Mouse (Mus musculus) C2C12 (cell line): ENCODE data around the gene Syne1. TPM values are rescaled to one million over a fixed set of nuclear protein-coding genes. Genes with fewer than 3 reads are reported as not detected.

Experiments used
- H3K27me3 ChIP-seq: one replicate; pipeline ENCODE4 v1.6.1; 2011; ENCODE audit not compliant: control insufficient read depth, insufficient read depth, insufficient read length
- H3K36me3 ChIP-seq: one replicate; pipeline ENCODE4 v1.6.1; 2011; ENCODE audit not compliant: control insufficient read depth, insufficient read depth
- H3K4me3 ChIP-seq: one replicate; pipeline ENCODE4 v1.5.1; 2011; ENCODE audit warnings: mild to moderate bottlenecking, control low read depth; ENCODE audit not compliant: poor library complexity, insufficient read depth, severe bottlenecking
- H3K79me2 ChIP-seq: one replicate; pipeline ENCODE4 v1.6.1; 2011; ENCODE audit not compliant: control insufficient read depth, insufficient read depth
- H3K79me3 ChIP-seq: one replicate; pipeline ENCODE4 v1.6.1; 2011; ENCODE audit warnings: low read depth, control low read depth
- H3ac ChIP-seq: one replicate; pipeline ENCODE3; 2011; ENCODE audit warnings: low read depth; ENCODE audit not compliant: control insufficient read depth, insufficient read length
- CEBPB ChIP-seq: IDR thresholded peaks from one replicate; pipeline ENCODE4 v1.6.1; 2011; ENCODE audit warnings: low read depth, mild to moderate bottlenecking, control low read depth, moderate library complexity
- CTCF ChIP-seq: IDR thresholded peaks from one replicate; pipeline ENCODE4 v1.5.1; 2011; ENCODE audit not compliant: control insufficient read depth, insufficient read depth, insufficient read length
- FOSL1 ChIP-seq: IDR thresholded peaks from one replicate; pipeline ENCODE4 v1.8.0; 2011; ENCODE audit warnings: mild to moderate bottlenecking, low read length; ENCODE audit not compliant: poor library complexity, insufficient read depth, severe bottlenecking
- MAX ChIP-seq: IDR thresholded peaks from one replicate; pipeline ENCODE4 v1.6.1; 2011; ENCODE audit warnings: mild to moderate bottlenecking, control low read depth
- MYOD1 ChIP-seq: IDR thresholded peaks from one replicate; pipeline ENCODE4 v1.6.1; 2011; ENCODE audit warnings: low read depth; ENCODE audit not compliant: control insufficient read depth, insufficient read length
- MYOG ChIP-seq: IDR thresholded peaks from one replicate; pipeline ENCODE4 v1.6.1; 2011; ENCODE audit not compliant: control insufficient read depth, insufficient read length; ENCODE audit errors: extremely low read depth
- USF1 ChIP-seq: IDR thresholded peaks from one replicate; pipeline ENCODE4 v1.6.1; 2011; ENCODE audit warnings: low read depth, mild to moderate bottlenecking, control low read depth, moderate library complexity
- polyA plus RNA-seq: library from polyadenylated mRNA; unstranded; fragments of >200 nt; fragmentation: generic; extraction: Trizol; gene quantifications from one replicate; pipeline ENCODE4 v1.2.1, GENCODE M21; 2012; ENCODE audit warnings: missing spikeins

The Syne1 gene
- polyA plus RNA-seq, 1 experiment, result 4.1 TPM

GRCm38 (mm10) chr10:5205570-5205969 lies 345.7 kb downstream of the Syne1 start:
- Histone ChIP-seq H3K36me3 (no peaks in the 10 kb centered on the region), H3ac (no peak overlapping the region), H3K79me2 (no peaks in the 10 kb centered on the region), H3K4me3 (no peak overlapping the region), H3K27me3 (no peaks in the 10 kb centered on the region), H3K79me3 (no peaks in the 10 kb centered on the region)
- TF ChIP-seq CTCF, result no peak
- no peak for TF ChIP-seq MYOG
- TF ChIP-seq CEBPB, result no peak
- TF ChIP-seq USF1, result no peak
- no peak for TF ChIP-seq MYOD1
- no peak for TF ChIP-seq FOSL1

- Histone ChIP-seq H3K79me2 (no peaks in the 10 kb centered on the region), H3K79me3 (no peaks in the 10 kb centered on the region), H3K36me3 (no peaks in the 10 kb centered on the region), H3ac (peak overlapping the region; percentile 9), H3K4me3 (no peak overlapping the region), H3K27me3 (no peaks in the 10 kb centered on the region)
- TF ChIP-seq FOSL1 (no peak), MYOD1 (peak; percentile 89)
These were observed 347.4 kb downstream of the Syne1 start for GRCm38 (mm10) chr10:5203837-5204236.

GRCm38 (mm10) chr10:5197356-5197755 lies 353.9 kb downstream of the Syne1 start:
- Histone ChIP-seq H3K27me3 (no peaks in the 10 kb centered on the region), H3ac (no peak overlapping the region), H3K79me3 (peaks cover 3% of the 10 kb centered on the region), H3K79me2 (peaks cover 14% of the 10 kb centered on the region), H3K36me3 (no peaks in the 10 kb centered on the region), H3K4me3 (no peak overlapping the region)
- TF ChIP-seq MAX, result no peak
- TF ChIP-seq MYOG, result no peak
- TF ChIP-seq FOSL1, result no peak
- no peak for TF ChIP-seq USF1
- TF ChIP-seq CTCF, result no peak
- TF ChIP-seq MYOD1, result no peak
- TF ChIP-seq CEBPB, result no peak

GRCm38 (mm10) chr10:5196267-5196666 lies 355.0 kb downstream of the Syne1 start:
- Histone ChIP-seq H3K4me3 (no peak overlapping the region), H3K27me3 (no peaks in the 10 kb centered on the region), H3ac (no peak overlapping the region), H3K79me3 (peaks cover 3% of the 10 kb centered on the region), H3K79me2 (peaks cover 16% of the 10 kb centered on the region), H3K36me3 (no peaks in the 10 kb centered on the region)
- TF ChIP-seq USF1, result no peak
- TF ChIP-seq CTCF, result no peak
- TF ChIP-seq FOSL1, result no peak
- no peak for TF ChIP-seq MYOD1

GRCm38 (mm10) chr10:5195288-5195687 lies 356.0 kb downstream of the Syne1 start:
- no peaks in the 10 kb centered on the region for H3K27me3 ChIP-seq
- peaks cover 9% of the 10 kb centered on the region for H3K36me3 ChIP-seq
- no peak overlapping the region for H3K4me3 ChIP-seq
- no peak overlapping the region for H3ac ChIP-seq
- peaks cover 3% of the 10 kb centered on the region for H3K79me3 ChIP-seq
- peaks cover 16% of the 10 kb centered on the region for H3K79me2 ChIP-seq
- no peak for TF ChIP-seq MYOD1

- Histone ChIP-seq H3K27me3 (no peaks in the 10 kb centered on the region), H3K4me3 (peak overlapping the region; percentile 40), H3K36me3 (peaks cover 12% of the 10 kb centered on the region), H3K79me3 (peaks cover 3% of the 10 kb centered on the region), H3K79me2 (peaks cover 16% of the 10 kb centered on the region), H3ac (peak overlapping the region; percentile 88)
- TF ChIP-seq CEBPB, result no peak
- no peak for TF ChIP-seq FOSL1
- no peak for TF ChIP-seq MYOG
- no peak for TF ChIP-seq CTCF
- TF ChIP-seq USF1, result peak; percentile 92
- no peak for TF ChIP-seq MAX
- TF ChIP-seq MYOD1, result peak; percentile 71
These were observed 356.5 kb downstream of the Syne1 start for GRCm38 (mm10) chr10:5194671-5195234.
